Mouse (Mus musculus) R1 (cell line): ENCODE results near the gene Slc2a10.
A peak's percentile ranks its signal among the peaks of the same experiment; 100 is the strongest.

Source experiments
- DNase-seq: peaks from one replicate; pipeline ENCODE4 v3.0.0-alpha.2; 2018; ENCODE audit warnings: low read depth, low spot score

Slc2a10 gene

DNA sequence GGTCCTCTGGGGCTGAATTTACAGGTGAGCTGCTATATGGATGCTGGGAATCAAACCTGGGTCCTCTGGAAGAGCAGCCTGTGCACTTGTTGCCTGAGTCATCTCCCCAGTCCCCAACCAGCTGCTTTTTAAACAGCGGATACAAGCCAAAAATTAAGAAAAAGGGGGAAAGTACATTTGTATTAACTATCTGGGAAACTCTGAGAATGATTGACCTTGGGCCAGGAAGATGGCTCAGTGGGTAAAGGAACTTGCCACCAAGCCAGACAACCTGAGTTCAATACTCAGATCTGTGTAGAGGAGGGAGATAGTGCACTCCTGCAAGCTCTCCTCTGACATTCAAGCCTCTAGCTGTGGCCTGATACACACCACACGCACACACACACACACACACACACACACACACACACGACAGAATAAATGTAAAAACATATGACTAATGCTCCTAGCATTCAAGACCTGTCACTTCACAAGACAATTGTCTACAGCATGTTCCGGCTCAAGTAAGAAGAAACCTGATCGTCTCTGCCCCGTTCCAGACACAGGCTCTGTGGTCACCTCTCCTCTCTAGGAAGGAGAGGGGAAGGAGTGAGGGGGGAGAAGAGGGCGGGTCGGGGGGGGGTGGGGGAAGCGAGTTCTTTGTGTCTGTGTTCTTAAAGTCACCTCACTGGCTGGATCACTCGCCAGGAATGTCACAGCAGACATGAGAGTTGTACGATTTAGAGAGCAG is 56.1 kb downstream of the Slc2a10 start:
- no peak for DNase-seq

DNA sequence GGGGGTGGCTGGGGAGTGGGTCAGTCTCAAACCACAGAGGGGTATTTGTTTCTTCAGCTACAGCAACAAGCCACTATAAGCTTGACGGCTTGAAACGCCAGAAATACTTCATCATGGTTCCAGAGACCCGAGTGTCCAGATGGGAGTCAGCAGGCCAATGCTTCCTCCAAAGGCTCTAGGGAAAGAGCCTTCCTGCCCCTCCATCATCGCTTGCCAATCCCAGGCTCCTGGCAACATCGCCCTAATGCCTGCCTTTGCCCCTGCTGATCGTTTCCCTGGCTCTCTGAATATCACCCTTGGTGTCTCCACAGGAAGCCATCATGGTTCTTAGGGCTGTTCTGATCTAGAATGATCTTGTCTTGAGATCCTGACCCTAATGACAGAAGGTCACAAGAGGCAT is 58.3 kb downstream of the Slc2a10 start:
- no peak for DNase-seq

DNA sequence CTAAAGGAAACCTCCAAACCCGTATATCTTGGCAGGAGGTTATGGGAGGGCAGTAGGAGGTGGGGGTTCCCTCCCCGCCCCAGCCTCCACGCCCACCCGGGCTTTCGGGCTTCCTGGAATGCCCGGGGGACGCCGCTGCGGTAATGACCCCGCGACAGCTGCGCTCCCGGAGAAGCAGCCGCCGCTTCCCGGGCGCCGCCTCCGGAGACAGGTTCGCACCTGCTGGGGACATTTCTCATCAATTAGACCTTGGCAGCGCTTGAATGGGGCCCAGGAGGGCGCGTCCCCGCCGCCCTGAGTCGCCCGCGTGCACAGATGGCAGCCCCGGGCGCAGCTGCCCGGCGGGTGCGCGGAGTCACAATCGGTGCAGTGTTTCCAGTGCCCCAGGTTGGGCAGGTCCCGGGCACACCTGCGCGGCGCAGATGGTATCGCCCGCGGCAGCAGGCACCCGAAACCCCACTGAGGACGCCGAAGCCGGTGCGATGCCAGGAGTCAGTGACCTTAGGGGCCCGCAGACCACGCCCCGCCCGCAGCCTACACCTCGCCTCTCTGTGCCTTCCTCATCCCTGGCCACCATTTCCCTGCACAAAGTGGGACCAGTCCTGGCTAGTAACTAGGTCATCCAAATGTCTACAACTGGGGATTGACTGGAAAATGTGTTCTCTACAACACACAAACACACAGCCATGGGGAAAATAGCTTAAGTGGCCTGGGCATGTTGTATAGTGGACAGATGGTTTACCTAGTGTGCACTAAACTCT is 59.9 kb downstream of the Slc2a10 start:
- DNase-seq: peak; percentile 20

DNA sequence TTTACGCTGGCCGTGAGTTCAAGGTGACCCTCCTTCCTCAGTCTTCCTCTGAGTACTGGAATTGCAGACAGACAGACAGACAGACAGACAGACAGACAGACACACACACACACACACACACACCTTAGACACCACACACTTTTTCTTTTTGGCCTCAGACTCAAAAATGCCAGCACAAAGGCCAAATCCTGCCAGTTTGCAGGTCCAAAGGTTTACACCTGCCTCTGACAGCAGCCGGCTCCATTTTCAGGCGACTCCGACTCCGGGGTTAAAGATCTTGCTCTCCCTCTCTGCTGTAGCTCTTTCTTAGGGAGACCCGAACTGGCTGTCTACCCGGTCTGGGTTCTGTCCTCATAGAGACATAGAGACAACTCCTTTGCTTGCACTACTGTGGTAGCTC is 60.5 kb downstream of the Slc2a10 start:
- DNase-seq: no peak

DNA sequence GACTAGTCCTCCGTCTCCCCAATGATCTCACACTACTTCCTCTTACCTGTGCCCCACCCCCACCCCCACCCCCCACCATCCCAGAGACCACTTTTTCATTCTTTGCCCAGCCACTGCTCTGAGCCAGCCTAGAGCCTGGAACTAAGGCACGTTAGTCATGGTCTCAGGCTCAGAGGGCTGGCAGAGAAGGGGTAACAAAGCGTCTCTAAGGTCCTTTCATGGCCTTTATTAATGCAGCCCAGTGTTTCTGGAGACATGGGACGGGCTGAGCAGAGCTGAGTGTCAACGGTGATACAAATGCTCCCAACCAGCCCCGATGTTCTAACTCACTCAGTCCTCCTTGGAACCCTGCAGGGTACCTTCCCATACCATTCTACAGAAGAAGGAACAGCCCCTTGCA is 61.0 kb downstream of the Slc2a10 start:
- DNase-seq: no peak

DNA sequence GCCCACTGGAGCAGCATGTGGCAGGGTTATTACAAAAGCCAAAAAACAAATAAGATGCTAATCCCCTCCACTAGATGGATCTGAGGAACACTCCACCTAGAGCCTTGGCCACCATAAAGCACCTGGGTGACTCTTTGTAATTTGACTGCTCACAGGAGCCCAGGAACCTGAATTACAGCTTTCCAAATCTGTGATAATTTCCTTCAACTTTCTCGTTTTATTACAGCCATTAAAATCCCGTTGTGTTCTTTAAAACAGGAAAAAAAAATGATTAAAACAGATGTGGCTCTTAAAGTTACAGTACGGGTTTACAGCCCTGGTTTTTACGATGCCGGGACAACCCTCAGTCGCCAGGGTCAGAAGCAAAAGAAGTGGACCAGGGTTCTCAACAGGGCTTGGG is 63.3 kb downstream of the Slc2a10 start:
- DNase-seq: no peak

DNA sequence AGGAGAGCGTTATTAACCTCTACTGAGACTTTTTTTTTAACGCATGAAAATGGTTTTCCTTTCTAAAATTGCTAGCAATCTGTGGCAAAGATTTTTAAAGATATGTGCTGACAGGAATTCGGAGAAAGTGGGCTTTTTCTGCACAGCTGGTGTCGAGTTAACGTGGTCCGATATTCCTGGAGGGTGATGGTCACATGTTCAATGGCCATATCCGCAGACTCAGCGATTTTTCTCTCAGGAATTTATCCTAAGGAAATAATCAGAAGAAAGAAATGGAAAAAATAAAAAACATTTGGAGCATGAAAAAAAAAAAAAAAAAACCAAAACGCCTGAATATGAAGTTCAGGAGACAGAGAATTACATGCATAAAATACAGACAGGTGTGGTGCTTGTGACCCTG is 64.2 kb downstream of the Slc2a10 start:
- no peak for DNase-seq

DNA sequence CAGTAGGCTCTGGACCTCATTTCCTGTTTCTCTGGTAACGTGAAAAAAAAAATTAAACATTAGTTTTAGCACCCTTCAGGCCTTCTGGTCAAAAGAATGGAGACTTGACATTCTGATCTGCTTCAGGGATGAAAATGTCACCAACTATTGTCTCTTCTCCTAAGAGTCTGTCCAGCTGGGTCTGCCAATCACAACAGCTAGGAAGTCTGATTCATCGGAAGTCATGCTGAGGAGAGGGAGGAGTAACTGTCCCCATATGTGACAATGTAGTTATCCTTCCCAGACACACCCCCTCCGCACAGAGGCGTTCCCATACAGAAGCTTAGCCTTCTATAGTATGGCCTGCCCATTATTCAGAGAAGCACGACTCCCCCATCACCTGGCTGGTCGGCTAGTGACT is 65.3 kb downstream of the Slc2a10 start:
- DNase-seq: no peak
